Mouse (Mus musculus) skeletal muscle tissue, postnatal 0 days (tissue): ENCODE data around the gene Fsip1. TPM values are rescaled to one million over a fixed set of nuclear protein-coding genes. Genes with fewer than 3 reads are reported as not detected.

Experiments
- microRNA-seq, 2 experiments: library from miRNA; unstranded; fragments of <30 nt; microRNA quantifications; one replicate each; pipeline ENCODE4; 2016
- polyA plus RNA-seq: library from polyadenylated mRNA; unstranded; fragments of >200 nt; fragmentation: Nextera tagmentation; extraction: Ambion mirVana; gene quantifications from 2 replicates; pipeline ENCODE4 v1.2.1, GENCODE M21; 2015

The Fsip1 gene
- 0.08 TPM in 1 of 2 replicates, not detected in the other for polyA plus RNA-seq

GRCm38 (mm10) chr2:118256621-118257053, at the start of gene Fsip1:
Gene Fsip1, minus strand, starts transcription at chr2:118256966.

GRCm38 (mm10) chr2:118111488-118112131, 145.2 kb downstream of the Fsip1 start, which contains the start of gene Thbs1:
Gene Thbs1, plus strand, starts transcription at chr2:118111876.

Small RNA genes within 50 kb of the gene (microRNA-seq; reads per million reads assigned to microRNA genes)
- 0 reads per million in 2 experiments for gene Gm22800

Other genes starting within 250 kb of the Fsip1 start
- gene Thbs1, start 145.1 kb downstream of the Fsip1 start, polyA plus RNA-seq, result 16.3 and 18.7 TPM in 2 replicates
- gene Gpr176, start 116.5 kb upstream of the Fsip1 start, polyA plus RNA-seq, result 0.40 and 0.55 TPM in 2 replicates
- gene Eif2ak4, start 131.7 kb upstream of the Fsip1 start, polyA plus RNA-seq, result 2.8 and 3.0 TPM in 2 replicates
- gene Srp14, start 222.7 kb upstream of the Fsip1 start, polyA plus RNA-seq, result 226 and 232 TPM in 2 replicates